Mouse (Mus musculus) brain, embryonic 14.5 days (tissue): ENCODE data around the gene Gpn1.

Source experiments
- CTCF ChIP-seq: fragments of 200-500 bp; IDR thresholded peaks from 2 replicates; pipeline ENCODE4 v1.5.1; 2012; ENCODE audit warnings: inconsistent platforms, mild to moderate bottlenecking, moderate library complexity, borderline replicate concordance; ENCODE audit not compliant: insufficient read depth, insufficient read length; ENCODE audit errors: extremely low read depth
- POLR2A ChIP-seq: fragments of 200-500 bp; IDR thresholded peaks from 2 replicates; pipeline ENCODE4 v1.6.1; 2012; ENCODE audit warnings: mild to moderate bottlenecking, inconsistent platforms, borderline replicate concordance; ENCODE audit not compliant: poor library complexity, insufficient read depth, insufficient read length, severe bottlenecking; ENCODE audit errors: extremely low read depth

GRCm38 (mm10) chr5:31527117-31527680 is 32.7 kb downstream of the Gpn1 start:
- TF ChIP-seq CTCF (no peak), POLR2A (no peak)
